Mouse (Mus musculus) heart, adult 8-10 months (tissue): ENCODE results near the gene Paox. TPM values are rescaled to one million over a fixed set of nuclear protein-coding genes. Genes with fewer than 3 reads are reported as not detected.
"Not testable (repeated sequence)": the region's sequence is repeated elsewhere in the genome, so short reads cannot be mapped to it uniquely, and the experiment has no call there.

Experiments used
- DNase-seq: peaks from one replicate; pipeline ENCODE4 v3.0.0; 2022; ENCODE audit warnings: low spot score
- total RNA-seq, 4 experiments: library from RNA; stranded (reverse); gene quantifications; 2 replicates each; pipeline ENCODE4 v1.2.4; 2022

The Paox gene
- total RNA-seq, 4 experiments from 2014 or later, result 2.2 to 4.0 (median 2.6) TPM

GRCm38 (mm10) chr7:140120484-140120883, 4.9 kb downstream of the Paox start:
- DNase-seq, result no peak

GRCm38 (mm10) chr7:140121338-140121910, 5.8 kb downstream of the Paox start:
- no peak for DNase-seq

- DNase-seq, result no peak
Measured at GRCm38 (mm10) chr7:140122765-140123164, 7.2 kb downstream of the Paox start.

- no peak for DNase-seq
Measured at GRCm38 (mm10) chr7:140124382-140124781, 8.8 kb downstream of the Paox start.

GRCm38 (mm10) chr7:140125278-140126021, 9.9 kb downstream of the Paox start:
- peak; percentile 93 for DNase-seq

GRCm38 (mm10) chr7:140126022-140126350, 10.4 kb downstream of the Paox start:
- DNase-seq, result no peak

- DNase-seq, result no peak
Measured at GRCm38 (mm10) chr7:140126934-140127333, 11.3 kb downstream of the Paox start.

- DNase-seq, result no peak
Measured at GRCm38 (mm10) chr7:140127911-140128310, 12.3 kb downstream of the Paox start.

- DNase-seq, result not testable (repeated sequence)
Measured at GRCm38 (mm10) chr7:140132184-140132583, 16.6 kb downstream of the Paox start.

GRCm38 (mm10) chr7:140134033-140134432, 18.4 kb downstream of the Paox start:
- DNase-seq, result not testable (repeated sequence)

GRCm38 (mm10) chr7:140135106-140135770, 19.6 kb downstream of the Paox start:
- no peak for DNase-seq

- peak; percentile 95 for DNase-seq
Measured at GRCm38 (mm10) chr7:140137135-140138020, 21.8 kb downstream of the Paox start, which contains the start of gene Mtg1. Gene Mtg1 (plus strand): TSS chr7:140137564.

GRCm38 (mm10) chr7:140138021-140138310, 22.4 kb downstream of the Paox start:
- no peak for DNase-seq

GRCm38 (mm10) chr7:140141350-140141749, 25.8 kb downstream of the Paox start:
- DNase-seq, result peak; percentile 69

- no peak for DNase-seq
Measured at GRCm38 (mm10) chr7:140144550-140144949, 29.0 kb downstream of the Paox start.

- no peak for DNase-seq
Measured at GRCm38 (mm10) chr7:140153383-140153782, 37.8 kb downstream of the Paox start.

- DNase-seq, result no peak
Measured at GRCm38 (mm10) chr7:140153829-140154217, 38.2 kb downstream of the Paox start.

GRCm38 (mm10) chr7:140154218-140154927, 38.8 kb downstream of the Paox start, which contains the start of gene Sprn:
Gene Sprn (minus strand): TSS chr7:140154877.
- DNase-seq, result no peak

- DNase-seq, result no peak
Measured at GRCm38 (mm10) chr7:140160363-140160762, 44.8 kb downstream of the Paox start.

- DNase-seq, result no peak
Measured at GRCm38 (mm10) chr7:140164664-140165063, 49.1 kb downstream of the Paox start, which contains the start of gene Olfr522. Gene Olfr522 (minus strand): TSS chr7:140164764.

- no peak for DNase-seq
Measured at GRCm38 (mm10) chr7:140167950-140168349, 52.4 kb downstream of the Paox start.
